Mouse (Mus musculus) spleen, adult 2 months (tissue): ENCODE results near the gene Ttbk2. TPM values are rescaled to one million over a fixed set of nuclear protein-coding genes. Genes with fewer than 3 reads are reported as not detected.

Experiments
- DNase-seq, 2 experiments: peaks; one replicate each; pipeline versions ENCODE4 v3.0.0 to v3.0.0-alpha.2; 2012 to 2021; ENCODE audit warnings: low spot score in 2 of 2, low read depth in 1 of 2
- H3K27ac ChIP-seq: fragments of 200-500 bp; 2 replicates; pipeline ENCODE4 v1.5.1; 2012; ENCODE audit warnings: low read length, inconsistent platforms; ENCODE audit not compliant: insufficient read depth
- H3K27me3 ChIP-seq: fragments of 200-500 bp; 2 replicates; pipeline ENCODE4 v1.6.1; 2012; ENCODE audit warnings: mild to moderate bottlenecking, moderate library complexity, low read length, inconsistent platforms; ENCODE audit not compliant: control insufficient read depth, insufficient read depth
- H3K36me3 ChIP-seq: fragments of 200-500 bp; 2 replicates; pipeline ENCODE4 v1.6.1; 2012; ENCODE audit warnings: mild to moderate bottlenecking, low read length, inconsistent platforms; ENCODE audit not compliant: control insufficient read depth, insufficient read depth
- H3K4me1 ChIP-seq: fragments of 200-500 bp; 2 replicates; pipeline ENCODE4 v1.6.1; 2011; ENCODE audit warnings: inconsistent platforms; ENCODE audit not compliant: control insufficient read depth, insufficient read depth, insufficient read length
- H3K4me3 ChIP-seq: fragments of 200-500 bp; 2 replicates; pipeline ENCODE4 v1.5.1; 2011; ENCODE audit warnings: mild to moderate bottlenecking, inconsistent platforms; ENCODE audit not compliant: insufficient read depth, insufficient read length; ENCODE audit errors: extremely low read depth
- CTCF ChIP-seq: fragments of 200-500 bp; IDR thresholded peaks from 2 replicates; pipeline ENCODE4 v1.5.1; 2011; ENCODE audit warnings: mild to moderate bottlenecking, inconsistent platforms; ENCODE audit not compliant: insufficient read depth, insufficient read length, insufficient replicate concordance; ENCODE audit errors: extremely low read depth
- POLR2A ChIP-seq: fragments of 200-500 bp; IDR thresholded peaks from 2 replicates; pipeline ENCODE4 v1.6.1; 2011; ENCODE audit warnings: low read depth, low read length, inconsistent platforms
- WGBS: fragments of 180-500 bp; shearing (Covaris S2); methylation state at CpG from one replicate; pipeline ENCODE4 v1.1.7; 2018; 5-methylcytosine and 5-hydroxymethylcytosine counted together
- polyA plus RNA-seq: library from polyadenylated mRNA; depleted of rRNA; stranded (reverse); fragments of >200 nt; gene quantifications from 2 replicates; pipeline ENCODE4 v1.2.3, GENCODE M21; 2012

The Ttbk2 gene
- polyA plus RNA-seq, 1 experiment: 0.96 TPM

DNA sequence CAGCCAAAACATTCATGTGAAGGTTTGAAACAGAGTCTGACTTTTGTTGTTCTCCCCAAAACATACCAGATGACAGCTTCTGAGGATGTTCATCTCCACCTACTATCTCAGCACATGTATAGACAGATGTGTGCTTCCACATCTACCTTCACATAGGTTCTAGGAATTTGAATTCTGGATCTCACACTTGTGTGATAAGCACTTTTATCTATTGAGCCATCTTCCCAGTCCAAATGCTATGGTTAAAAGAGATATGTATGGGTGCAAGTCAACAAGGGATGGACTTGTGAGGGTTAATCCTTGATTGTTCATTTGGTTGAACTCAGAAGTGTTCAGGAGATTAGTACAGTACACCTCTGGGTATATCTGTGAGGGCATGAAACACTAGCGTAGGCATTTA, 5.1 kb downstream of the Ttbk2 start:
- no peaks in the 10 kb centered on the region for H3K27me3 ChIP-seq
- 90% methylated on average over 1 of the region's 1 CpGs for WGBS

DNA sequence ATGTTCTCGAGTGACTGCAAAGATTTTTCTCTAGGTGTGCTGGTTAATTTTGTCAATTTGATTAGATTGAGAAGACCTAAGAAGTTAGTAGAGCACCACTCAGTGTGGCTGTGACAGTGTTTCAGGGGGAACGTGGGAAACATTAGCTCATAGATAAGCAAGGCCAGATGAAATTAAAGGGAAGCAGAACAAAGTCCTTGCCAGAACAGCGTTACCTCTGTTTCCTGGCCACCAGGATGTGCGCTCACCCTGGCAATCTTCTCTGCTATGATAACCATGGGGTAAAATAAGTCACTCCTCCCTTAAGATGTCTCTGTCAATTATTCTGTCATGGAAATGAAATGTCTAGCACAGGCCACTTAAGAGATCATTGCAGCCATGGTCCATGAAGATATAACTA, 6.4 kb downstream of the Ttbk2 start:
- no peak for DNase-seq
- H3K4me3 ChIP-seq: no peak overlapping the region
- TF ChIP-seq POLR2A (no peak), CTCF (no peak)
- H3K27ac ChIP-seq: no peak overlapping the region
- WGBS: 51% methylated on average over 4 of the region's 4 CpGs
- H3K4me1 ChIP-seq: no peaks in the 10 kb centered on the region
- no peaks in the 10 kb centered on the region for H3K36me3 ChIP-seq
- H3K27me3 ChIP-seq: no peaks in the 10 kb centered on the region

More for the DNA sequence above, 5.1 kb downstream of the Ttbk2 start:
- H3K36me3 ChIP-seq: no peaks in the 10 kb centered on the region
- no peaks in the 10 kb centered on the region for H3K4me1 ChIP-seq
- H3K4me3 ChIP-seq: no peak overlapping the region
- no peak for DNase-seq
- TF ChIP-seq CTCF (no peak), POLR2A (no peak)
- H3K27ac ChIP-seq: no peak overlapping the region

DNA sequence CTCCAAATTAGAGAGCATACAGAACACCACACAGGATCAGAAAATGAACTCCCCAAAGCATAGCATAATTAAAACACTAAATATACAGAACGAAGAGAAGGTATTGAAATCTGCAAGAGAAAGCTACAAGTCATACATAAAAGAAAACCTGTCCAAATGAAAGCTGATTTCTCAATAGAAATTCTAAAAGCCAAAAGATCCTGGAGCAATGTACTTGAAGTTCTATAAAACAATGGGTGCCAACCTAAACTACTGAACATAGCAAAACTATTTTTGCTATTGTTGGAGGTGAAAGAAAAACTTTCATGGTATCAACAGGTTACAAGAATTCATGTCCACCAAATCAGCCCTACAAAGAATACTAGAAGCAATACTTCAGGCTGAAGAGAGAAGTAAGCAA, 9.2 kb downstream of the Ttbk2 start:
- TF ChIP-seq CTCF: no peak
- no peak for TF ChIP-seq POLR2A
- Histone ChIP-seq H3K36me3 (no peaks in the 10 kb centered on the region), H3K4me1 (no peaks in the 10 kb centered on the region), H3K4me3 (no peak overlapping the region), H3K27ac (no peak overlapping the region), H3K27me3 (no peaks in the 10 kb centered on the region)
- DNase-seq: no peak
- WGBS: 86% methylated on average over 1 of the region's 1 CpGs

DNA sequence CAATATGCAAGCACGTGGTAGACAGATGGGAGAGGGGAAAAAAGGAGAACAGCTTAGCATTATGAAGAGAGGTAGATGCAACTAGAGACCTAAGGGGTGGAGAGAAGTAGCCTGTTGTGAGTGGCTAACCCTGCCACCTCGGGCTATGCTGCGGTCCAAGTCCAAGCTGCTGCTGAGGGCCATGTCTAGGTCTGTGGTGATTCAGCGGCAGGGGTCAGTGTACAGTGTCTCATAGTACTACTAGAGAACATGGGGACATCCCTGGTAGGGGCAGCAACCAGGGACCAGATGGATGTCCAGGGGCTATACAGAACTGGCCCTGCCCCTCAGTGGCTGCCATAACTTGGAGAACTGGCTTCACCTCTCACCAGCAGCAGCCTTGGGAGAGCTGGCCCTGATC, 15.2 kb downstream of the Ttbk2 start:
- Histone ChIP-seq H3K4me3 (no peak overlapping the region), H3K4me1 (no peaks in the 10 kb centered on the region), H3K27me3 (no peaks in the 10 kb centered on the region), H3K36me3 (no peaks in the 10 kb centered on the region), H3K27ac (no peak overlapping the region)
- TF ChIP-seq POLR2A: no peak
- no peak for TF ChIP-seq CTCF
- DNase-seq: no peak
- WGBS: 74% methylated on average over 4 of the region's 4 CpGs

DNA sequence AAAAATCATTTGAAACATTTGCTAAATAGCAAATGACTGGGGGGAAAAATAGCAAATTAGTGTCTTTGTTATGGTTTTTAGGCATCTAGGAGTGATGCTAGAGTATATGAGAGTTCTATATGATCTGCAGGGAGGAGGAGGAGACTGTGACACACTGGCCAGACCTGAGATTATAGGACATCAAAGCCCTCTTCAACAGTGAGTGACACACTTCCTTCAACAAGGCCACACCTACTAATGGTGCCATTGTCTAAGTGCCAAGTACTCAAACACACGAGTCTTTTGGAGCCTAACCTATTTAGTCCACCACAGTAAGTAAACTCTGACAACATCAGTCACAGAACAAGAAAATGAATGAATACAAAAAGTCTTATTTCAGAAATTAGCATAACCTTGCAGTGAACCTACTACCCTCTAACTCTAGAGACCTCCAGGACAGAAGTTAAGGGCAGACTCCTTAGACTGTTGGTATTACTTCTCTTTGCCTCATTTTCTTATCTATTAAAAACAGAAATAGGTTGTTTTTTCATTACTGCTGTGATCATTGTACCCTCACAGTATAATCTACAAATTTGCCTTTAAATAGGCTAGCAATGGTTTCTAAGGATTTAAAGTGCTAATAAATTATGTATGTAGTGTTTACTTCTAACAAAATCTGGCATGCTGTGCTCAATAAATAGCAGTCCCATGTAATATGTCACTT, 23.3 kb downstream of the Ttbk2 start:
- no peak for DNase-seq
- no peaks in the 10 kb centered on the region for H3K36me3 ChIP-seq
- no peak overlapping the region for H3K27ac ChIP-seq
- 65% methylated on average over 1 of the region's 1 CpGs for WGBS
- no peaks in the 10 kb centered on the region for H3K27me3 ChIP-seq
- no peaks in the 10 kb centered on the region for H3K4me1 ChIP-seq
- TF ChIP-seq CTCF (no peak), POLR2A (no peak)
- no peak overlapping the region for H3K4me3 ChIP-seq

DNA sequence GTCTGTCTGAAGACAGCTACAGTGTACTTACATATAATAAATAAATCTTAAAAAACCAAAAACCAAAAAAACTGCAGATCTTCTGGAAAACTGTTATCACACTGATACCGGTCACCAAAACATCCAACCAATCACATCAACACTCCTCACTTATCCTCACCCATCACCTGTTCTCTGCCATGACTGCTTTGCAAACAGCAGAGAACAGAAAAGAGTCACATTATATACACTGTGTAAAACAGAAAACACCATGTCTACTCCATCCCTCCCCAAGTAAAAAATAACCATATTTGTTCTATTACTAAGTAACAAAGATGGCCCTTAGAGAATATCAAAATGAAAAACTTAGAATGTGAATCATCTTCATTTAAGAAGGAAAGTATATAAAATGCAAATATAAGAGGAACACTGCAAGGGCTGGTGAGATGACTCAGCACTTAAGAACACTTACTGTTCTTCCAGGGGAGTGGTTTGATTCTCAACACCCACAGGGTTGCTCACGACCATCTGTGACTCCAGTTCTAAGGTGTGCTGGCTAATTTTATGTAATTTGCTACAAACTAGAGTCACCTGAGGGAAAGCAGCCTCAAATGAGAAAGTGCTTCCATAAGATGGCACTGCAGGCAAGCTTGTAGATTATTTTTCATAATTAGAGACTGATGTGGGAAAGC, 80.0 kb downstream of the Ttbk2 start:
- H3K4me1 ChIP-seq: no peaks in the 10 kb centered on the region
- H3K4me3 ChIP-seq: no peak overlapping the region
- no peak overlapping the region for H3K27ac ChIP-seq
- peaks cover 2% of the 10 kb centered on the region; the same call in 1 of the 2 replicates for H3K36me3 ChIP-seq
- DNase-seq: no peak
- TF ChIP-seq POLR2A: no peak
- H3K27me3 ChIP-seq: no peaks in the 10 kb centered on the region
- 81% methylated on average over 2 of the region's 2 CpGs for WGBS

DNA sequence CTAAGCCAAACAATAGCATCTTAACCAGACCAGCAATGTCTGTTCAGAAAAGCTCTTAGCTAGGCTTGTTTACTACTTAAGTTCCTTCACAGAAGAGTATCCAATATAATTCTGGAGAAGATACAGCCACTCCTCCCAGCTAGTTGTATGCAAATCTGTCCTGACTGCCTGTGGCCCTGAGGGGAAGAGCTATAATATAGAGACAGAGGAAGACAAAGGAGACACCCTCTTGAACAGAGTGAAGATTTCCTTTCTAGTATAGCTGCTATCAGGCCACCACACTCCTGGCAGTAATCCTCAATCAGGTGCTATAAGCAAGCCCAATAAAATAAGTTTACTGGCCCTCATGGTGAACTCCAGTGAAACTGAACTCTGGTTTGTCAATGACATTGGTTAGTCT, 88.5 kb downstream of the Ttbk2 start:
- H3K4me1 ChIP-seq: no peaks in the 10 kb centered on the region
- TF ChIP-seq POLR2A (no peak), CTCF (no peak)
- no peaks in the 10 kb centered on the region for H3K27me3 ChIP-seq
- no peaks in the 10 kb centered on the region for H3K36me3 ChIP-seq
- no peak for DNase-seq
- no peak overlapping the region for H3K4me3 ChIP-seq
- H3K27ac ChIP-seq: no peak overlapping the region
